Mouse (Mus musculus): ENCODE data around the gene Hoxb7. TPM values are rescaled to one million over a fixed set of nuclear protein-coding genes. Genes with fewer than 3 reads are reported as not detected.

The Hoxb7 gene
- polyA plus RNA-seq, 1 experiment from 2014 or later, result 0.24 TPM

GRCm38 (mm10) chr11:96297968-96298635 is 11.7 kb downstream of the Hoxb7 start:
- H3K9me3 ChIP-seq (replicated peaks), result no peaks in the 10 kb centered on the region
- 19% methylated on average over 11 of the region's 11 CpGs for WGBS (ENCODE audit: insufficient replicate concordance)
- H3K4me2 ChIP-seq, result no peak overlapping the region
- H3K27me3 ChIP-seq, result peaks cover 100% of the 10 kb centered on the region
- no peaks in the 10 kb centered on the region for H3K36me3 ChIP-seq (replicated peaks)
- H3K4me3 ChIP-seq (replicated peaks), result no peak overlapping the region
- ATAC-seq (ENCODE audit: insufficient read depth), result no peak
- no peak overlapping the region for H3K9ac ChIP-seq
- no peaks in the 10 kb centered on the region for H3K4me1 ChIP-seq (replicated peaks)
- H3K27ac ChIP-seq (replicated peaks), result no peak overlapping the region

DNA sequence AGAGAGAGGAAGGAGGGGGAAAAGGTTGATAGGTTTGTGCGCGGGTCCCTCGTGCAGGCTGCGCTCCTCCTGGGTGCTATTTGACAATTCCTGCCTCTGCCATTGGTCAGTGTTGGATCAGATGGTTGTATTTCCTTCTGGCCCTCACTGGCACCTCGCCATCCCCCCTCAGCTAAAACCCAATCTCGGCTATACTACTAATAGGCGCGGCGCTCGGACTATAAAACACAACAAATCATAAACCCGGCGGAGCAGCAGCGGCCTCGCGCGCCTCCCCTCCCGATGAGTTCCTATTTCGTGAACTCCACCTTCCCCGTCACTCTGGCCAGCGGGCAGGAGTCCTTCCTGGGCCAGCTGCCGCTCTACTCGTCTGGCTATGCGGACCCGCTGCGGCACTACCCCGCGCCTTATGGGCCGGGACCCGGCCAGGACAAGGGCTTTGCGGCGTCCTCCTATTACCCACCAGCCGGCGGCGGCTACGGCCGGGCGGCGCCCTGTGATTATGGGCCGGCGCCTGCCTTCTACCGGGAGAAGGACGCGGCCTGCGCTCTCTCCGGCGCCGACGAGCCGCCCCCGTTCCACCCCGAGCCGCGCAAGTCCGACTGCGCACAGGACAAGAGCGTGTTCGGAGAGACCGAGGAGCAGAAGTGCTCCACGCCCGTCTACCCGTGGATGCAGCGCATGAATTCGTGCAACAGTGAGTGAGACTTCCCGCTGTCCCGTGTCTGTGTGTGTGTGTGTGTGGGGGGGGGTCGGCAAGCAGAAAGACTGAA is 12.7 kb downstream of the Hoxb7 start:
- H3K36me3 ChIP-seq (replicated peaks), result no peaks in the 10 kb centered on the region
- under 1% methylated on average over 66 of the region's 66 CpGs for WGBS (ENCODE audit: insufficient replicate concordance)
- H3K27ac ChIP-seq (replicated peaks), result no peak overlapping the region
- H3K9ac ChIP-seq, result no peak overlapping the region
- peak overlapping the region; percentile 33 for H3K4me2 ChIP-seq
- no peaks in the 10 kb centered on the region for H3K4me1 ChIP-seq (replicated peaks)
- peaks cover 100% of the 10 kb centered on the region for H3K27me3 ChIP-seq
- peak overlapping the region; percentile 17; the same call in 1 of the 2 replicates for H3K4me3 ChIP-seq (replicated peaks)
- H3K9me3 ChIP-seq (replicated peaks), result no peaks in the 10 kb centered on the region
- no peak for ATAC-seq (ENCODE audit: insufficient read depth)

GRCm38 (mm10) chr11:96299781-96300180 is 13.4 kb downstream of the Hoxb7 start:
- Histone ChIP-seq H3K9ac (no peak overlapping the region), H3K4me1 (replicated peaks) (no peaks in the 10 kb centered on the region), H3K9me3 (replicated peaks) (no peaks in the 10 kb centered on the region), H3K4me3 (replicated peaks) (no peak overlapping the region), H3K27ac (replicated peaks) (no peak overlapping the region), H3K36me3 (replicated peaks) (no peaks in the 10 kb centered on the region), H3K4me2 (no peak overlapping the region), H3K27me3 (peaks cover 100% of the 10 kb centered on the region)
- no peak for ATAC-seq (ENCODE audit: insufficient read depth)
- WGBS (ENCODE audit: insufficient replicate concordance), result 1% methylated on average over 9 of the region's 9 CpGs

GRCm38 (mm10) chr11:96300354-96301063 is 14.1 kb downstream of the Hoxb7 start:
- H3K9ac ChIP-seq, result no peak overlapping the region
- no peaks in the 10 kb centered on the region for H3K4me1 ChIP-seq (replicated peaks)
- H3K27ac ChIP-seq (replicated peaks), result no peak overlapping the region
- H3K9me3 ChIP-seq (replicated peaks), result no peaks in the 10 kb centered on the region
- H3K4me2 ChIP-seq, result no peak overlapping the region
- ATAC-seq (ENCODE audit: insufficient read depth), result no peak
- no peak overlapping the region for H3K4me3 ChIP-seq (replicated peaks)
- no peaks in the 10 kb centered on the region for H3K36me3 ChIP-seq (replicated peaks)
- WGBS (ENCODE audit: insufficient replicate concordance), result 2% methylated on average over 35 of the region's 35 CpGs
- peaks cover 100% of the 10 kb centered on the region for H3K27me3 ChIP-seq

- WGBS (ENCODE audit: insufficient replicate concordance), result 20% methylated on average over 10 of the region's 10 CpGs
- no peak overlapping the region for H3K9ac ChIP-seq
- ATAC-seq (ENCODE audit: insufficient read depth), result no peak
- H3K4me3 ChIP-seq (replicated peaks), result no peak overlapping the region
- H3K36me3 ChIP-seq (replicated peaks), result no peaks in the 10 kb centered on the region
- H3K4me2 ChIP-seq, result no peak overlapping the region
- H3K27me3 ChIP-seq, result peaks cover 100% of the 10 kb centered on the region
- H3K4me1 ChIP-seq (replicated peaks), result no peaks in the 10 kb centered on the region
- H3K9me3 ChIP-seq (replicated peaks), result no peaks in the 10 kb centered on the region
- no peak overlapping the region for H3K27ac ChIP-seq (replicated peaks)
Observed at GRCm38 (mm10) chr11:96301064-96301431, 14.6 kb downstream of the Hoxb7 start.

- Histone ChIP-seq H3K4me2 (no peak overlapping the region), H3K27me3 (peaks cover 100% of the 10 kb centered on the region)
Observed at GRCm38 (mm10) chr11:96301837-96302236, 15.4 kb downstream of the Hoxb7 start.

GRCm38 (mm10) chr11:96302381-96303150 is 16.1 kb downstream of the Hoxb7 start:
- H3K4me1 ChIP-seq (replicated peaks), result no peaks in the 10 kb centered on the region
- WGBS (ENCODE audit: insufficient replicate concordance), result 24% methylated on average over 23 of the region's 23 CpGs
- no peak overlapping the region for H3K9ac ChIP-seq
- no peak overlapping the region for H3K4me2 ChIP-seq
- H3K27ac ChIP-seq (replicated peaks), result no peak overlapping the region
- no peak for ATAC-seq (ENCODE audit: insufficient read depth)
- no peaks in the 10 kb centered on the region for H3K36me3 ChIP-seq (replicated peaks)
- H3K27me3 ChIP-seq, result peaks cover 100% of the 10 kb centered on the region
- H3K9me3 ChIP-seq (replicated peaks), result no peaks in the 10 kb centered on the region
- H3K4me3 ChIP-seq (replicated peaks), result no peak overlapping the region

More at GRCm38 (mm10) chr11:96301837-96302236, 15.4 kb downstream of the Hoxb7 start:
- Histone ChIP-seq H3K4me1 (replicated peaks) (no peaks in the 10 kb centered on the region), H3K36me3 (replicated peaks) (no peaks in the 10 kb centered on the region), H3K4me3 (replicated peaks) (no peak overlapping the region), H3K9me3 (replicated peaks) (no peaks in the 10 kb centered on the region), H3K27ac (replicated peaks) (no peak overlapping the region), H3K9ac (no peak overlapping the region)
- WGBS (ENCODE audit: insufficient replicate concordance), result 9% methylated on average over 15 of the region's 15 CpGs
- no peak for ATAC-seq (ENCODE audit: insufficient read depth)

DNA sequence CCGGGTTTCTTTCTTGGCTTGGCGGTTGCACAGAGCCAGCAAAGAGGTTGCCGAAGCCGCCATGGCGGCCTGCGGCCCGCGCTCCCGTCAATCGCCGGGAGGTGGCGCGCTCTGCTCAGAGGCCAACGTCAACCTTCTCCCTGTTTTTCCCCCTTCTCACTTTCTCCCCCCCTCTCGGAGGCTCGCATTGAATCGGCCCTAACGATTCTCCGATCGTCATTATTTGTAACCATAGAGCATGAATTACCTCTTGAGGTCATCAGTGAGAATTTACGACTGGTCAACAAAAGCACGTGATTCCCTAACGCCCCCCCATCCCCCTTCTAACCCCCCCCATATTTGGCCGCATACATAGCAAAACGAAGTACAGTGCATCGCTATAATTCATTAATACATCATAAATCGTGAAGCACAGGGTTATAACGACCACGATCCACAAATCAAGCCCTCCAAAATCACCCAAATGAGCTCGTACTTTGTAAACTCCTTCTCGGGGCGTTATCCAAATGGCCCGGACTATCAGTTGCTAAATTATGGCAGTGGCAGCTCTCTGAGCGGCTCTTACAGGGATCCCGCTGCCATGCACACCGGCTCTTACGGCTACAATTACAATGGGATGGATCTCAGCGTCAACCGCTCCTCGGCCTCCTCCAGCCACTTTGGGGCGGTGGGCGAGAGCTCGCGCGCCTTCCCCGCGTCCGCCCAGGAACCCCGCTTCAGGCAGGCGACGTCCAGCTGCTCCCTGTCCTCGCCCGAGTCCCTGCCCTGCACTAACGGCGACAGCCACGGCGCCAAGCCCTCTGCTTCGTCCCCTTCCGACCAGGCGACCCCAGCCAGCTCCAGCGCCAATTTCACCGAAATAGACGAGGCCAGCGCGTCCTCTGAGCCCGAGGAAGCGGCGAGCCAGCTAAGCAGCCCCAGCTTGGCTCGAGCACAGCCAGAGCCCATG is 17.0 kb downstream of the Hoxb7 start, which contains the start of gene Hoxb5:
Gene Hoxb5, plus strand, starts transcription at position 186 of the 949 bp plus-strand sequence.
- H3K4me2 ChIP-seq, result peak within 1 kb of the TSS; percentile 41
- H3K36me3 ChIP-seq (replicated peaks), result no peaks in the 10 kb centered on the region
- no peak within 1 kb of the TSS for H3K9ac ChIP-seq
- H3K27me3 ChIP-seq, result peaks cover 100% of the 10 kb centered on the region
- ATAC-seq (ENCODE audit: insufficient read depth), result no peak
- no peaks in the 10 kb centered on the region for H3K9me3 ChIP-seq (replicated peaks)
- no peaks in the 10 kb centered on the region for H3K4me1 ChIP-seq (replicated peaks)
- no peak within 1 kb of the TSS for H3K27ac ChIP-seq (replicated peaks)
- WGBS (ENCODE audit: insufficient replicate concordance), result under 1% methylated on average over 69 of the region's 69 CpGs
- H3K4me3 ChIP-seq (replicated peaks), result peak within 1 kb of the TSS; percentile 24

DNA sequence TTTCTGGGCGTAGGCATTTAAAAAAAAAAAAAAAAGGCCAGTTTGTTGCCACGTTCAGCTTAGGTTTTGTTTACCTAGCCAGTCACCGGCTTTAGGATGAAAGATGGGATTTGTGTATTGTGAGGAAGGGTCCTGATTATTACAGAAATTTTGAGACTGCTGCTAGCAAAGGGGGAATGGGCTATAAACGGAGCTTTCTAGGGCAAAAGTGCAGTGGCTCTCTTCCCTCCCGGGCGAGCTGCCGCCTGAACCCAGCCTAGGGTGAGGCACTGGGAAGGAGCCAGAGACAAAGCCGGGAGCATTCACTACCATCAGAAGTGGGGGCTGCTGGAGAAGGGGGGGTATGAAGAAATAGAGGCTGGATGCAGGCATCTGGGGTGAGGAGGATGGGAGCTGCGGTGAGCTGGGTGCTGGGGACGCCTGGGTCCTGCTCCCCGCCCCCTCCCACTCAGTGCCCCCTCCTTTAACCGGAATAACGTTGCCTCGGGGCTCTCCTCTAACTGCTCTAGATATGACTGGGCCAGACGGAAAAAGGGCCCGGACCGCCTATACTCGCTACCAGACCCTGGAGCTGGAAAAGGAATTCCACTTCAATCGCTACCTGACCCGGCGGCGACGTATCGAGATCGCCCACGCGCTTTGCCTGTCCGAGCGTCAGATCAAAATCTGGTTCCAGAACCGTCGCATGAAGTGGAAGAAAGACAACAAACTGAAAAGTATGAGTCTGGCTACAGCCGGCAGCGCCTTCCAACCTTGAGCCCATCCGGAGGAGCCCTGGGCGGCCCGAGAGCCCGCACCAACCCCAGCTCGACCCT is 18.2 kb downstream of the Hoxb7 start:
- no peaks in the 10 kb centered on the region for H3K36me3 ChIP-seq (replicated peaks)
- H3K9ac ChIP-seq, result no peak overlapping the region
- no peaks in the 10 kb centered on the region for H3K4me1 ChIP-seq (replicated peaks)
- WGBS (ENCODE audit: insufficient replicate concordance), result 4% methylated on average over 38 of the region's 38 CpGs
- H3K27ac ChIP-seq (replicated peaks), result no peak overlapping the region
- peak overlapping the region; percentile 24; the same call in 1 of the 2 replicates for H3K4me3 ChIP-seq (replicated peaks)
- H3K9me3 ChIP-seq (replicated peaks), result no peaks in the 10 kb centered on the region
- peak overlapping the region; percentile 19 for H3K4me2 ChIP-seq
- no peak for ATAC-seq (ENCODE audit: insufficient read depth)
- peaks cover 100% of the 10 kb centered on the region for H3K27me3 ChIP-seq

Data from liver, embryonic 15.5 days (tissue).